Mouse (Mus musculus) CH12.LX (cell line): ENCODE data around the gene Col9a1. TPM values are rescaled to one million over a fixed set of nuclear protein-coding genes. Genes with fewer than 3 reads are reported as not detected.

Experiments used
- DNase-seq: peaks from one replicate; pipeline ENCODE4 v3.0.0-alpha.2; 2013; ENCODE audit errors: extremely low read depth
- H3K27ac ChIP-seq: 2 replicates; pipeline ENCODE4 v1.5.1; 2012; ENCODE audit warnings: low read depth, mild to moderate bottlenecking, control low read depth, moderate library complexity; ENCODE audit not compliant: insufficient read depth
- H3K27me3 ChIP-seq: replicated peaks from 2 replicates; pipeline ENCODE3; 2012; ENCODE audit warnings: inconsistent platforms
- H3K36me3 ChIP-seq, 2 experiments: replicated peaks in 1 of 2; 2 replicates each; pipeline versions ENCODE3 to v1.6.1; 2012; ENCODE audit warnings: inconsistent platforms in 1 of 2, low read length in 1 of 2, mild to moderate bottlenecking in 1 of 2, mixed read lengths in 1 of 2, moderate library complexity in 1 of 2; ENCODE audit not compliant: control insufficient read depth in 1 of 2, insufficient read depth in 1 of 2
- H3K4me1 ChIP-seq, 2 experiments: 2 replicates each; pipeline ENCODE4 v1.6.1; 2012; ENCODE audit warnings: inconsistent platforms in 1 of 2, moderate library complexity in 1 of 2; ENCODE audit not compliant: insufficient read depth in 2 of 2, control insufficient read depth in 1 of 2
- H3K4me2 ChIP-seq: 2 replicates; pipeline ENCODE4 v1.6.1; 2012; ENCODE audit warnings: low read depth, mild to moderate bottlenecking, control low read depth; ENCODE audit not compliant: poor library complexity, insufficient read depth, severe bottlenecking
- H3K4me3 ChIP-seq, 3 experiments: fragments of 150-350 bp in 1 of 3; sonication (generic) in 1 of 3; replicated peaks in 1 of 3; 2 replicates each; pipeline versions ENCODE3 to v1.5.1; 2011 to 2012; ENCODE audit warnings: low read depth in 2 of 3, low read length in 2 of 3, mild to moderate bottlenecking in 2 of 3, moderate library complexity in 2 of 3, control low read depth in 1 of 3, improper control_type of control experiment in 1 of 3, inconsistent platforms in 1 of 3, mixed read lengths in 1 of 3; ENCODE audit not compliant: poor library complexity in 1 of 3
- H3K79me2 ChIP-seq: replicated peaks from 2 replicates; pipeline ENCODE4 v1.6.1; 2012; ENCODE audit warnings: mild to moderate bottlenecking, moderate library complexity; ENCODE audit not compliant: control insufficient read depth, poor library complexity, insufficient read depth, severe bottlenecking; ENCODE audit errors: extremely low read depth
- H3K9ac ChIP-seq: 2 replicates; pipeline ENCODE4 v1.6.1; 2012; ENCODE audit warnings: low read depth, mild to moderate bottlenecking, control low read depth, moderate library complexity; ENCODE audit not compliant: insufficient read depth
- H3K9me3 ChIP-seq: replicated peaks from 2 replicates; pipeline ENCODE3; 2012; ENCODE audit warnings: low read length, inconsistent platforms, mixed read lengths
- CTCF ChIP-seq, 2 experiments: IDR thresholded peaks in 1 of 2; conservative IDR thresholded peaks in 1 of 2; 2 replicates each; pipeline ENCODE4 v1.5.1; 2011 to 2012; ENCODE audit warnings: low read depth in 2 of 2, low read length in 2 of 2, improper control_type of control experiment in 1 of 2, inconsistent platforms in 1 of 2, mild to moderate bottlenecking in 1 of 2, moderate library complexity in 1 of 2
- E2F4 ChIP-seq: IDR thresholded peaks from 2 replicates; pipeline ENCODE4 v1.6.1; 2011; ENCODE audit warnings: low read depth, low read length, improper control_type of control experiment; ENCODE audit not compliant: insufficient replicate concordance
- ELF1 ChIP-seq: IDR thresholded peaks from 2 replicates; pipeline ENCODE4 v1.6.1; 2014; ENCODE audit warnings: low read depth, mild to moderate bottlenecking, inconsistent platforms, low read length, improper control_type of control experiment
- EP300 ChIP-seq: IDR thresholded peaks from 2 replicates; pipeline ENCODE4 v1.6.1; 2011; ENCODE audit warnings: low read length, improper control_type of control experiment
- ETS1 ChIP-seq: conservative IDR thresholded peaks from 2 replicates; pipeline ENCODE4 v1.6.1; 2012; ENCODE audit warnings: low read depth, mild to moderate bottlenecking, inconsistent platforms, low read length, improper control_type of control experiment, moderate library complexity
- GABPA ChIP-seq: IDR thresholded peaks from 2 replicates; pipeline ENCODE4 v1.6.1; 2012; ENCODE audit warnings: low read depth, low read length, improper control_type of control experiment, inconsistent platforms; ENCODE audit not compliant: insufficient replicate concordance
- HCFC1 ChIP-seq: IDR thresholded peaks from 2 replicates; pipeline ENCODE4 v1.6.1; 2012; ENCODE audit warnings: low read depth, mild to moderate bottlenecking, inconsistent platforms, low read length, improper control_type of control experiment
- MXI1 ChIP-seq: IDR thresholded peaks from 2 replicates; pipeline ENCODE4 v1.6.1; 2011; ENCODE audit warnings: mild to moderate bottlenecking, low read depth, low read length, improper control_type of control experiment
- POLR2AphosphoS2 ChIP-seq: IDR thresholded peaks from 2 replicates; pipeline ENCODE4 v1.6.1; 2011; ENCODE audit warnings: low read depth, low read length, improper control_type of control experiment
- SIN3A ChIP-seq: IDR thresholded peaks from 2 replicates; pipeline ENCODE4 v1.6.1; 2012; ENCODE audit warnings: low read length, improper control_type of control experiment, inconsistent platforms
- TCF12 ChIP-seq: IDR thresholded peaks from 2 replicates; pipeline ENCODE4 v1.6.1; 2014; ENCODE audit warnings: low read depth, mild to moderate bottlenecking, inconsistent platforms, low read length, improper control_type of control experiment
- UBTF ChIP-seq: IDR thresholded peaks from 2 replicates; pipeline ENCODE4 v1.6.1; 2012; ENCODE audit warnings: low read depth, mild to moderate bottlenecking, inconsistent platforms, low read length, improper control_type of control experiment, moderate library complexity
- USF2 ChIP-seq: conservative IDR thresholded peaks from 2 replicates; pipeline ENCODE4 v1.6.1; 2011; ENCODE audit warnings: low read depth, low read length, improper control_type of control experiment
- dilution Hi-C: fragments of 300-500 bp; cut with MboI; formaldehyde crosslinking; loops from 2 replicates; pipeline ENCODE4 v1.14.3; 2020; ENCODE audit warnings: low sequenced_read_pairs; ENCODE audit not compliant: extremely low pct_unique_long_range_greater_than_20kb, extremely low pct_ligation_motif_present
- in situ Hi-C: fragments of 300-500 bp; cut with MboI; formaldehyde crosslinking; loops from 3 replicates; pipeline ENCODE4 v1.14.3; 2019; ENCODE audit warnings: low sequenced_read_pairs, low pct_ligation_motif_present, low pct_unique_long_range_greater_than_20kb, mixed read lengths
- polyA plus RNA-seq: library from polyadenylated mRNA; unstranded; fragments of >175 nt; gene quantifications from 2 replicates; pipeline ENCODE4 v1.2.1, GENCODE M21; 2012; ENCODE audit warnings: low read depth; ENCODE audit not compliant: insufficient read length
- total RNA-seq, 2 experiments: library from RNA; depleted of rRNA; stranded (reverse); fragments of 300-350 nt in 1 of 2; fragments of >200 nt in 1 of 2; gene quantifications; 2 replicates each; pipeline ENCODE4 v1.2.3; 2012 to 2014

Gene Col9a1
- total and polyA plus RNA-seq, 3 experiments, result not detected

DNA sequence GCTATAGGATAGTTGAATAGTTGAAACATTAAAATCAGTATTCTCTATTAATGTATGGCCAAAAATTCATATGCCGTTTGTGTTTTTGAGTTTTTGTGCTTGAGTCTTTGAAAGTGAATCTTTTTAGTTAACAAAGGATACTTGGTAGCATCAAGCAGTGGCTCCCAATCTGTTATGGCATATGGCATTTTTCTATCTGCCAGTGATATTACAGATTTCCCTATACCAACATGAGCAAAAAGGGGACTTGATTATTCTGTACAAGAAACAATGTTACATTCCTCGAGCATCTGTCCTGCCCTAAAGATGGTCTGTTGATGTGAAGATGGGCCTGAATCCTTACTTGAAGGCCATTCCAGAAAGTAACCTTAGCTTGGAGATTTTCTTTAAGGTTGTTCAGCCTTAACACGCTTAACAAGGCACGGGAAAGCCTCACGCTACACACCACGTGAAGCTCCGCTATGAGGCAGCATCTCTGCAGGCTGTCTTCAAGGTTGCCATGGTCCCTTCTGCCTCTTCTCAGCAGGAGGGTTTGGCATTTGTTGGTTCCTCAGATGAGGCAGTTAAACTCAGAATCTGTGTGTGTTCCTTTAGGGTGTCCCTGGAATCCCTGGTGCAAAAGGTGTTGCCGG lies 45.7 kb downstream of the Col9a1 start:
- no peaks in the 10 kb centered on the region for H3K9me3 ChIP-seq
- no peaks in the 10 kb centered on the region; a peak in 1 of 4 replicates for H3K4me1 ChIP-seq
- DNase-seq, result no peak
- dilution Hi-C loops (no loop called here), in situ Hi-C loops (no loop called here)
- no peaks in the 10 kb centered on the region for H3K36me3 ChIP-seq
- H3K4me3 ChIP-seq, result no peak overlapping the region
- H3K4me2 ChIP-seq, result no peak overlapping the region
- no peak overlapping the region for H3K27ac ChIP-seq
- no peak overlapping the region for H3K9ac ChIP-seq
- no peaks in the 10 kb centered on the region for H3K79me2 ChIP-seq
- TF ChIP-seq USF2, result no peak
- no peak for TF ChIP-seq HCFC1
- no peak for TF ChIP-seq EP300
- TF ChIP-seq GABPA, result no peak
- no peak for TF ChIP-seq TCF12
- no peak for TF ChIP-seq ETS1
- H3K27me3 ChIP-seq, result no peaks in the 10 kb centered on the region

DNA sequence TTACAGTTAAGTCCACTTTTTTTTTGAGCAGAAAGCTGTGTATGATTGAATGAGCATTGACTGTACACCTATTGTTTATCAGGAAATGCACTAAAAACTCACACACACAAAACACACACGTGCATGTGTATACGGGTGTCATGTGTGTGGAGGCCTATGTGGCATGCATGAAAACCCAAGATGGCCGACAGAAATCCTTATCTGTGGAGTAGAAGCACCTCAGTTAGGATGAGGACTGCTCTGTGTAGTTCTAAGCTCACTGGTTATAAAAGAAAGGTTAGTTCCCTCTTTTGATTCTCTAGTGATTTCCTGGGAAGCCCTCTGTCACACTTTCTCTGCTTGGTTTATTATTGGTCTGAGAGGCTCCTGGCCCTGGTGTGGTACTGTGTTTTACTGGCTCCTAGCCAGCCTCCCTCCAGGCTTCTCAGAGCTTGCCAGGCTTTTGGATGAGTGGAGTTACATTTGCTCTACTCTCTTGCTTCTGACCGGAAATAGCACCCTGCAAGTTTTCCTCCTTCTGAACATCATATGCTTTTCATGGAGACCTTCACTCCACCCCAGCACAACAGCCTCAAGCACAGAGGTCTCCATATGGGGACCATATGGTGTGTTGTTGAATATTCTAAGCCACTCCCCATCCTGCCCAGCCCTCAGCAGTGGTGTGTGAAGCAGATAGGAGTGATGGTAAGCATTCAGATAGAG lies 48.6 kb downstream of the Col9a1 start:
- H3K36me3 ChIP-seq, result no peaks in the 10 kb centered on the region
- dilution Hi-C loops (no loop called here), in situ Hi-C loops (no loop called here)
- no peaks in the 10 kb centered on the region for H3K9me3 ChIP-seq
- no peak overlapping the region for H3K27ac ChIP-seq
- no peak for DNase-seq
- no peaks in the 10 kb centered on the region for H3K79me2 ChIP-seq
- H3K4me1 ChIP-seq, result no peaks in the 10 kb centered on the region; a peak in 1 of 4 replicates
- H3K9ac ChIP-seq, result no peak overlapping the region
- H3K4me2 ChIP-seq, result no peak overlapping the region
- H3K4me3 ChIP-seq, result no peak overlapping the region
- TF ChIP-seq E2F4, result no peak
- TF ChIP-seq ELF1, result no peak
- TF ChIP-seq SIN3A, result no peak
- H3K27me3 ChIP-seq, result no peaks in the 10 kb centered on the region

DNA sequence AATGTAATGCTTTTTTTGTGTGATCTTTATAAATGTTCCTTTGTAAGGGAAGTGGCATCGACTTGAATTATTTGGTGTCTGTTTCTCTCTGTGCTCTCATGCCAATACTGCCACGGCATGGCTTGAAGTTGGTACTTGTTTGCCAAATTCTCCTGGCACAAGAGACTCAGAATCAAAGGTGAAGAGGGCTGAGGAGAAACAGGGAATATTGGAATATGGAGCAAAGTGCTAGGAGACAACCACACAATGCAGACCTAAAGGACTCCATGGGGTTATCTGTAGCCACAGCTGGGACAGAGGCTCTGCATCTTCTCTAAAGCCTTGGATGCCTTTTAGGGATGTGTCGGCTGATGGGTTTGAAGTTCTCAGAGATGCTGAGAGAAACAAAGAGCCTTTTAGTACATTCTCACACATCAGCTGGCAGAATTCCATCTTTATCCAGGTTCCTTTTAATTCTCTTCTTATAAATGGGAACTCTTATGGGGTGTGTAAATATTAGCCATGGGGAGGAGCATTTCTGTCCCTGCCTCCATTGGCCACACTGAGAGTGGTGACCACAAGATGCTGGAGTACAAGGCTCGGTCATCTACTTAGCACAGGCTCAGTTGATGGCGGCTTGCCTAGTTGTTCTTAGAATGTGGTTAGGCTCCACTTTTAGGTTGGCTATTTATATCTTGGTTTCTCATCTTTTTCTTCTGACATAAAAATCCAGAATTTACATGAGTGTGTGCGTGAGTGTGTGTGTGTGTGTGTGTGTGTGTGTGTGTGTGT lies 49.7 kb downstream of the Col9a1 start:
- H3K36me3 ChIP-seq, result no peaks in the 10 kb centered on the region
- H3K4me3 ChIP-seq, result no peak overlapping the region
- H3K9me3 ChIP-seq, result no peaks in the 10 kb centered on the region
- H3K27me3 ChIP-seq, result no peaks in the 10 kb centered on the region
- H3K4me2 ChIP-seq, result no peak overlapping the region
- in situ Hi-C loops (no loop called here), dilution Hi-C loops (no loop called here)
- H3K9ac ChIP-seq, result no peak overlapping the region
- no peaks in the 10 kb centered on the region; a peak in 1 of 4 replicates for H3K4me1 ChIP-seq
- no peaks in the 10 kb centered on the region for H3K79me2 ChIP-seq
- TF ChIP-seq UBTF (no peak), USF2 (no peak), POLR2AphosphoS2 (no peak), CTCF (conservative IDR thresholded peaks at IDR 0.05 in 1 of 2, IDR thresholded peaks at IDR 0.05 in 1 of 2; ENCODE audit: low read depth in 2 of 2, low read length in 2 of 2) (no peak), MXI1 (no peak)
- H3K27ac ChIP-seq, result no peak overlapping the region
- DNase-seq, result no peak
